Mouse (Mus musculus) liver, embryonic 14.5 days (tissue): ENCODE results near the gene Pgap3. TPM values are rescaled to one million over a fixed set of nuclear protein-coding genes. Genes with fewer than 3 reads are reported as not detected.

Experiments
- ATAC-seq: fragments of 200-750 bp; cut with Nextera tagmentation; 2 replicates; pipeline ENCODE4 v1.8.0; 2017; ENCODE audit warnings: moderate number of reproducible peaks, mild to moderate bottlenecking, moderate library complexity; ENCODE audit not compliant: insufficient read depth
- DNase-seq, 3 experiments: peaks; one replicate each; pipeline ENCODE4 v3.0.0-alpha.2; 2012 to 2013; ENCODE audit warnings: low read depth in 3 of 3, low spot score in 3 of 3
- H3K27ac ChIP-seq: fragments of 300-500 bp; sonication (generic); 2 replicates; pipeline ENCODE4 v1.5.1; 2014; ENCODE audit warnings: moderate library complexity, mild to moderate bottlenecking, control low read depth, inconsistent platforms
- H3K27me3 ChIP-seq: fragments of 300-500 bp; sonication (generic); 2 replicates; pipeline ENCODE4 v1.6.1; 2014; ENCODE audit warnings: mild to moderate bottlenecking, low read length, moderate library complexity; ENCODE audit not compliant: control insufficient read depth, insufficient read depth
- H3K36me3 ChIP-seq: fragments of 300-500 bp; sonication (generic); replicated peaks from 2 replicates; pipeline ENCODE4 v1.6.1; 2014; ENCODE audit warnings: low read depth; ENCODE audit not compliant: control insufficient read depth, insufficient read depth
- H3K4me1 ChIP-seq, 2 experiments: fragments of 200-500 bp in 1 of 2; fragments of 300-500 bp in 1 of 2; sonication (generic) in 1 of 2; replicated peaks; 2 replicates each; pipeline ENCODE4 v1.6.1; 2012 to 2014; ENCODE audit warnings: antibody characterized with exemption in 1 of 2, inconsistent platforms in 1 of 2, low read length in 1 of 2; ENCODE audit not compliant: control insufficient read depth in 2 of 2, insufficient read depth in 2 of 2
- H3K4me2 ChIP-seq: fragments of 300-500 bp; sonication (generic); 2 replicates; pipeline ENCODE4 v1.6.1; 2014; ENCODE audit warnings: low read depth, mild to moderate bottlenecking, control low read depth, moderate library complexity
- H3K4me3 ChIP-seq, 2 experiments: fragments of 200-500 bp in 1 of 2; fragments of 300-500 bp in 1 of 2; sonication (generic) in 1 of 2; 2 replicates each; pipeline ENCODE4 v1.5.1; 2012 to 2014; ENCODE audit warnings: low read depth in 2 of 2, low read length in 2 of 2, mild to moderate bottlenecking in 2 of 2, control low read depth in 1 of 2, inconsistent platforms in 1 of 2, moderate library complexity in 1 of 2; ENCODE audit not compliant: insufficient read depth in 1 of 2
- H3K9ac ChIP-seq: fragments of 300-500 bp; sonication (generic); replicated peaks from 2 replicates; pipeline ENCODE4 v1.6.1; 2014; ENCODE audit warnings: mild to moderate bottlenecking, control low read depth, moderate library complexity
- H3K9me3 ChIP-seq: fragments of 300-500 bp; sonication (generic); 2 replicates; pipeline ENCODE4 v1.6.1; 2016; ENCODE audit warnings: low read length, mixed read lengths; ENCODE audit not compliant: control insufficient read depth
- CTCF ChIP-seq: IDR thresholded peaks from 2 replicates; pipeline ENCODE4 v1.5.1; 2016; ENCODE audit warnings: antibody characterized with exemption, low read depth, control low read depth
- EP300 ChIP-seq: IDR thresholded peaks from 2 replicates; pipeline ENCODE4 v1.6.1; 2016; ENCODE audit warnings: antibody characterized with exemption, low read depth
- WGBS: fragments of 180-500 bp; shearing (Covaris S2); extraction: QIAGEN DNeasy Blood & Tissue Kit; methylation state at CpG from one replicate; pipeline ENCODE4 v1.1.7; 2014; ENCODE audit not compliant: insufficient replicate concordance; 5-methylcytosine and 5-hydroxymethylcytosine counted together
- polyA plus RNA-seq, 2 experiments: library from polyadenylated mRNA; depleted of rRNA in 1 of 2; stranded (reverse) in 1 of 2; unstranded in 1 of 2; fragments of >200 nt; fragmentation: Nextera tagmentation in 1 of 2; extraction: Ambion mirVana in 1 of 2; gene quantifications; 2 replicates each; pipeline versions ENCODE4 v1.2.1 to v1.2.3; 2012 to 2014

The Pgap3 gene
- polyA plus RNA-seq, 2 experiments: 3.3 to 3.4 TPM

DNA sequence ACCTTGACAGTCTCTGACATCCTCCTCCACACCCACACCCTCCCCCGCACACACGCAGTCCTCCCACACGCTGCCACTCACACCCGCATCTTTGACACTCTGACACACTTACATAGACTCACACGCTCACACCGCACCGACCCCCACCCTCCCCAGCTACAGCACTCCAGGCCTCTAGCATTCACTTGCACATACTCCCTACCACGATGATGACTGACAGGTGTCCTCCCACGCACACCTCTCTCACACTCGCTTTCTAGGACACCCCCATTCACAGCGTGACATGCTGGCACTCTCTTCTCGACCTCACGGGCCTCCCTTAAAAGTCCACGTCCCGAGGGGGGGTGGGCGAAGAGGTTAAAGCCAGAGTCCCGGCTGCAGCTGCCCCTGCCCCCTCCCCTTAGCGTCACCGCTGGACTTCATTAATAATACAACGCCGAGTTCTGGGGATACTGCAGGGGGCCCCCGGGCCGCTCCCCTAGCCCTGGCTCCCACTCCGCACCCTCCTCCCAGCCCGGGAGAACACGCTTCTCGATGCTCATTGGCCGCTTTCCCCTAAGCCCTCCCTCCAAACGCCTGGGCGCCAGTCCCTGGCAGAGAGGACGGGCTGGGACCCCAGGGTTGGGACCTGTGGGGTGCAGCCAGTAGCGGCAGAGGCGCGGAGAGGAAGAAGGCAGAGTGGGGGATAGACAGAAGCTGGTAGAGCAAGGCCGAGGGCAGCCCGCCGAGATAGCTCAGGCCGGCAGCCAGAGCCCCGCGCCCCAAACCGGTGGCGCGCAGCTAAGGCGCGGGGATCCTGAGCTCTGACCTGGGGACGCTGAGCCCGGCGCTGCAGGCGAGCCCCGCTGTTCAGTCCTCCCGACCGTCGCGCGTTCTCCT lies 52.0 kb downstream of the Pgap3 start, which contains the start of gene Ppp1r1b:
Ppp1r1b (plus strand) TSS at position 322 of the 879 bp plus-strand sequence.
- no peak within 1 kb of the TSS for H3K9ac ChIP-seq
- peak within 1 kb of the TSS; percentile 45 for H3K4me2 ChIP-seq
- no peaks in the 10 kb centered on the region for H3K36me3 ChIP-seq
- no peaks in the 10 kb centered on the region for H3K4me1 ChIP-seq
- 1% methylated on average over 55 of the region's 55 CpGs for WGBS
- ATAC-seq (no peak), DNase-seq (no peak)
- peak within 1 kb of the TSS in 1 of 2 experiments; percentile 29; a peak in 2 of 4 replicates for H3K4me3 ChIP-seq
- no peak within 1 kb of the TSS for H3K27ac ChIP-seq
- H3K9me3 ChIP-seq: no peaks in the 10 kb centered on the region
- peaks cover 64% of the 10 kb centered on the region for H3K27me3 ChIP-seq
- TF ChIP-seq EP300 (no peak), CTCF (no peak)

DNA sequence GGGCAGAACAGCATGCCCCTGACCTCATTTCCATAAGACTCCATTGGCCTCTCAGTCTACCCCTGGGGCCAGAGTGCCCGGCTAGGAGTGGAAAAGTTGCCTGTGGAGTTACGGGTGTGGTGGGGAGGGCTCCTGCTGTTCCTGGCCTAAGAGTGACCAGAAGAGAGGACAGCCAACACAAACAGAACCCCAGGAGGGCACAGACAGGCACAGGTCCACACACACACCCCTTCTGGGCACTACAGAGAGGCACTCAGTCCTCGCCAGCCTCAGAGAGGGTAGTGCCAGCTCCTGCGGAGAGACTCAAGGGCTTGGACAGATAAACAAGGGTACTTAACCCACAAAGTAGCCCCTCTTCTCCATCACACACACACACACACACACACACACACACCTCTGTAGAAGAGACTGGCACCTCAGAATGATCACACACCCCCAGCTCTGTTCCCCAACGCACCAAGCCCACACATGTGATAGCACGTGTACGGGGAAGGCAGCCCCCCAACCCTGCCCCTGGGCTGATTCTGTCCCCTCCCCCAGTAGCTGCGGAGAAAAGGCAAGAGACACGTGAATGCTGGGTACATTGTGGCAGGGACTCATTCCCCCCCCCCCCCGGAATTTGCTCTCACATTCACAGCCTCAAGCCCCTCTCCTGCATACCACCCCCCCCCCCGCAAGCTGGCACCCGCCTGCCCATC lies 52.8 kb downstream of the Pgap3 start:
- no peak for DNase-seq
- TF ChIP-seq EP300 (no peak), CTCF (no peak)
- peaks cover 65% of the 10 kb centered on the region for H3K27me3 ChIP-seq
- H3K4me3 ChIP-seq: no peak overlapping the region
- H3K9me3 ChIP-seq: no peaks in the 10 kb centered on the region
- WGBS: 11% methylated on average over 12 of the region's 12 CpGs
- no peak overlapping the region for H3K9ac ChIP-seq
- H3K4me1 ChIP-seq: no peaks in the 10 kb centered on the region
- ATAC-seq: no peak
- H3K36me3 ChIP-seq: no peaks in the 10 kb centered on the region
- no peak overlapping the region for H3K27ac ChIP-seq
- no peak overlapping the region for H3K4me2 ChIP-seq

DNA sequence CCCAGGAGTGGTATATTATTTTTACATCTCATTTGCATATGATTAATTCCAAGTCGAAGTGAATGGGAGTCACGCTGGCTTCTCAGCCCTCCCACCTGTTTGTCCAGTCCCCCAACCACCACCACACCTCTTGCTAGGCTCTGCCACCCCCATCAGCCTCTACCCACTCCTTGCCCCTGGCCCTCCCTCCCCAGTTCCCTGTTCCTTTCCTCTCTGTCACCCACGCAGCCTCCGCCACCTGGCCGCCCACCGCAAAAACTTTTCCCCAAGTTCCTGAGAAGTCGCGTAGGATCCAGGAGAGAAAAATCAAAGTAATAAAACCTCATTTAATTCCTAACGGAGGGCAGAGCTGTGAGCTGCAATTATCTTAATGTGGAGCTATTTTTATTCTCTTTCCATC lies 54.1 kb downstream of the Pgap3 start:
- Histone ChIP-seq H3K36me3 (no peaks in the 10 kb centered on the region), H3K4me1 (no peaks in the 10 kb centered on the region), H3K4me2 (no peak overlapping the region), H3K9me3 (no peaks in the 10 kb centered on the region), H3K4me3 (no peak overlapping the region), H3K27ac (no peak overlapping the region), H3K27me3 (peaks cover 74% of the 10 kb centered on the region), H3K9ac (no peak overlapping the region)
- ATAC-seq: no peak
- 12% methylated on average over 9 of the region's 9 CpGs for WGBS
- TF ChIP-seq CTCF: no peak
- TF ChIP-seq EP300: no peak
- DNase-seq: no peak

DNA sequence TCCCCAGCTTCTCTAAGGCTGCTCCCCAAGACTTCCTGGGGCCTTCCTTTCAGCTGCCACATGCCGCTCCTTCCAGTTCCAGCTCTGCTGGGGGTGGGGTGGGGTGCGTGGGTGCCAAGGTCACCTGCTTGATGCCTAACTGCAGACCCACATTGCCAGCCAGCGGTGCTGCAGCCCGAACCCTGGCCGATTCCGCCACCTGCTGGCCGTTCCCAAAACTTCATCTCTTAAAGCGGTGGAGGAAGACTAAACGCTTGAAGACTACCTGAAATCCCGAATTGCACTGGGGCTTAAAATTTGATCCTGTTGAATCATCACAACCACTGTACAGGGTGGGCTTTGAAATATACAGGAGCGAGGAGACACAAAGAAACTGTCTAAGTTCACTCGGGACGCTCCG lies 55.0 kb downstream of the Pgap3 start:
- no peaks in the 10 kb centered on the region for H3K9me3 ChIP-seq
- H3K4me1 ChIP-seq: no peaks in the 10 kb centered on the region
- no peaks in the 10 kb centered on the region for H3K36me3 ChIP-seq
- TF ChIP-seq CTCF: peak; percentile 89
- TF ChIP-seq EP300: no peak
- no peak overlapping the region for H3K9ac ChIP-seq
- no peak for ATAC-seq
- H3K4me2 ChIP-seq: no peak overlapping the region
- H3K27me3 ChIP-seq: peaks cover 72% of the 10 kb centered on the region
- 3% methylated on average over 14 of the region's 14 CpGs for WGBS
- no peak overlapping the region for H3K27ac ChIP-seq
- H3K4me3 ChIP-seq: no peak overlapping the region
- DNase-seq: peak in 2 of 3 experiments; percentile 28 to 35
